Mouse (Mus musculus): Measurements from ENCODE around the gene Cd99l2. TPM values are rescaled to one million over a fixed set of nuclear protein-coding genes. Genes with fewer than 3 reads are reported as not detected.

Cd99l2 gene
- total RNA-seq, 2 experiments from 2014 or later: 46.4 to 53.5 TPM

DNA sequence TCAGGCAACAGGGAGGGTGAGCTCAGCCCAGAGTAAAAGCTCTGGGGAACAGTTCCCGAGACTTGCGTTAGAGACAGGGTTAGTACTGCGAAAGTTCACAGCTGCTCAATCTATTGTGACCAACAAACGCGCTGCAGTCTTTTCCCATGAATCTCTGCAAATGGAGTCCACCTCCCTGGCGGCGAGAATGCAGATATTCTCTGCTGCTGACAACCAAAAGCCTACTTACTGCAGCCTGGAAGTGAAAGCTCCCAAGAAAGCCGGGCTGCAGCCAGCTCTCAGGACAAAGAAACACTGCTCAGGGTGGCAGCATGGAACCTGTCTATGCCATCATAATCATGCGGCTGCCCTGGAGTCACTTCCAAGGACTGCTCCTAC is 619 bp upstream of the Cd99l2 start:
- peak; percentile 4 to 9 for DNase-seq (ENCODE audit: low spot score in 2 of 2)
- H3K27ac ChIP-seq: peak overlapping the region; percentile 90
- TF ChIP-seq CTCF (conservative IDR thresholded peaks at IDR 0.05): peak; percentile 52
- peak overlapping the region; percentile 64 for H3K4me3 ChIP-seq

DNA sequence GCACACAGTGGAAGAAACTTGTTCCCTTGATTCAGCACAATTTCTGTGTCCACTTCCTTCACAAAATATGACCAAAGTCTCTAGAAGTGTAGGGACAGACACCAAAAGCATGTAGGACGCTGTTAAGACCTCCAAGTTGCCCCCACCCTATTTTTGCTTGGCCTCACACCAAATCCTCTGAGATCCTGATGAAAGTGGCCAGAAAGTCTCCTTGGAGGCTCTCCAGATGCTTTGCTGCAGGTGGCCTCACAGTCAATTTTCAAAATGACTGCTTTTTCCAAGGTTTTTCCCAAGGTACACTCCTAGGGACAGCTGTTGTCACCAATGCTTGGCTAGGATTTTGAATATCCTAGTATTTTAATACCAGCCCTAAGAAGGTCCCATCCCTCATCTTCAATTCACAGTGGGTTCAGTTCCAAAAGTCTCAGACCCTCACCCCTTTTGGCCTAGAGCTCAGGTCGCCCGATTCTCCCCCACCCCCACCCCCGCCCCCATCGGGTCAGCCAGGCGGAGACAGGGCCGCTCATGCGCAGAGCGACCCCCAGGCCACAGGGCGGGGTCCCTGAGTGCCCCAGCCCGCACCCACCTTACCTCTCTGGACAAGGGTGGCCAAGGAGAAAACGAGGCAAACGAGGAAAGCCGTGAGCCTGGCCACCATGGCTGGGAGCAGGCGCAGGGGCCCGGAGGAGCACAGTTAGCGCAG is 567 bp downstream of the Cd99l2 start:
- H3K4me3 ChIP-seq: peak overlapping the region; percentile 64
- TF ChIP-seq CTCF (conservative IDR thresholded peaks at IDR 0.05): no peak
- no peak for DNase-seq (ENCODE audit: low spot score in 2 of 2)

DNA sequence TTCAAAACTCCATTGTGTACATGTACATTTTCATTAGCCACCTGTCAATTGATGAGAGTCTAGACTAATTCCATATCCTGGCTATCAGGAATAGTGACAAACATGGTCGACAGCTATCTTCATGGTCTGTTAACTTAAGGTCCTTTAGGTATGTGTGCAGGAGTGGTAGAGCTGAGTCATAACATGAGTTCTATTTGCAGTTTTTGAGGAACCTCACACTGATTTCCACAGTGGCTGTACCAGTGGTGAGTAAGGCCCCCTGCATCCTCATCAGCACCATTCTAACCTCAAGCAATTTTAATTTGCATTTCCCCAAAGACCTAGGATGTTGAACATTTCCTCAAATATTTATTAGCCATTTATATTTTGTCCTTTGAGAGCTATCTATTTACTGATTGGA is 3.3 kb downstream of the Cd99l2 start:
- DNase-seq (ENCODE audit: low spot score in 2 of 2): no peak
- TF ChIP-seq CTCF (conservative IDR thresholded peaks at IDR 0.05): no peak
- Histone ChIP-seq H3K4me3 (no peak overlapping the region), H3K27ac (no peak overlapping the region)

More for the DNA sequence above, 567 bp downstream of the Cd99l2 start:
- peak overlapping the region; percentile 90 for H3K27ac ChIP-seq

DNA sequence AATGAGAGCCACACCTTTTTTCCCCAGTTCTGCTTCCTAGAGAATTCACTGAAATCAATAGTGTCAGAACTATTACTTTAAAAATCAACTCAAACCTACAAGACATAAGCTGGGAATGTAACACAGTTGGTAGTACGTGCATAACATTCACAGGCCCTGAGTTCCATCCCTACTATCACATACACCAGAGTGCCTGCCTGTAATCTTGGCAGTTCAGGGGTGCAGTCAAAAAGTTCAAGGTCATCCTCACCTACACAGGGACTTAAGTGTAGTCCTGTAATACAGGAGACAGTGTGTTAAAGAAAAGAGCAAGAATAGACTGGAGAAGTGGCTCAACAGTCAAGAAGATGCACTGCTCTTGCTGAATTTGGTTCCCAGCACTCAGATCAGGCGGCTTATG is 10.4 kb downstream of the Cd99l2 start:
- no peak overlapping the region for H3K27ac ChIP-seq
- no peak for TF ChIP-seq CTCF (conservative IDR thresholded peaks at IDR 0.05)
- H3K4me3 ChIP-seq: no peak overlapping the region
- DNase-seq (ENCODE audit: low spot score in 2 of 2): no peak

DNA sequence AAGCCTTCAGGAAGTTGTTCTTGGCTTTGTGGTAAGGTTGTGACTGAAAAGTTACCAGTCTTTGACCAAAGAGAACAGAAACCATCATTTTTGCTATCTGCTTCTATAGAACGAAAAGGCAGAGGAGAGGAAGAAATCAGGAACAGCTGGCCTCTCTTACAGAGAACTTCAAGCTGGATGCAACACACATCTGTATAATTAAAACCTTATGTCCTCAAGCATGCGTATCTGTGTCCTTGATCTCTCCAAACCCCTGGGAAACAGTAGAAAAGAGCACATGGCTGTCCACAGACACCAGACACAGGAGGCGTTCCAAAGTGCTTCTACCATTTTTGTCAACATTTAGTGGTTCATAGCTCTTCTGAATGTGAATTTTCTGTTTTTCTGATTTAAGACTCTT is 16.7 kb downstream of the Cd99l2 start:
- no peak for TF ChIP-seq CTCF (conservative IDR thresholded peaks at IDR 0.05)
- no peak for DNase-seq (ENCODE audit: low spot score in 2 of 2)
- H3K27ac ChIP-seq: no peak overlapping the region

DNA sequence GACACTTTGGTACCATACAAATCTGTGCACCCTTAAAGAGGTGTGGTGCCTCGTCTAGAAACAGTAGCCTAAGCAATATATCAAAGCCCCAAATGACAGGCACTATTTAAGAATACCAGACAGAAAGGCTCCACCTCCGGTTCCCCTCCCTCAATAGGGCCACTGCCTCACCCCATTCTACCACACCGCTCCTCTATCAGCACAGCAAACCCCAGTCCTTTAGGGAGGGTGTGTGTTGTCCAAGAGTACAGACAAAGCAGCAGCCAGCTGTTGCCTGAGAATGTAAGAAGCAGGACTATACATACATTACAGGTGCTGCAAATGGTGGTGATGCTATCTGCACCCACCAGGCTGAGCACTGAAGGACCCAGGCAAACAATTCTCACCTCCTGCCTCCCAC is 17.2 kb downstream of the Cd99l2 start:
- no peak for TF ChIP-seq CTCF (conservative IDR thresholded peaks at IDR 0.05)
- DNase-seq (ENCODE audit: low spot score in 2 of 2): no peak
- H3K4me3 ChIP-seq: no peak overlapping the region
- H3K27ac ChIP-seq: no peak overlapping the region

More for the DNA sequence above, 16.7 kb downstream of the Cd99l2 start:
- no peak overlapping the region for H3K4me3 ChIP-seq

DNA sequence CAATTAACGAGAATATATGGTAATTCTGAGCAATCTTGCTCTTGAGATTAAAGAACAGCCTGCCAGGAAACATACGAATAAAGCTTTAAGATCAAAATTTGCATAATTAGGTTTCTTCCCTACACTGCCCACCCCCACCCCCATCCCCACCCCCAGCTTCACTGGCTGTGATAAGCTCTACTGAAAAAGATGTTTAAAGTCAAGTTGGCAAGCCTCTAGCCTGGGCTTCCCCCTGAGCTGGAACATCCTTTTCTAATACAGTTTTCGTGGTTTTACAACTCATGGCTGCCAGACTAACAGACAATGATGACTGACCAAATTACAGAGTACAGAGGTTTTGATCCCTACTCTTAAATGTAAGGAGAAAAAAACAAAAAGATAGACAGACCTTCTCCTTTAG is 17.6 kb downstream of the Cd99l2 start:
- DNase-seq (ENCODE audit: low spot score in 2 of 2): no peak
- TF ChIP-seq CTCF (conservative IDR thresholded peaks at IDR 0.05): no peak
- no peak overlapping the region for H3K27ac ChIP-seq
- no peak overlapping the region for H3K4me3 ChIP-seq

DNA sequence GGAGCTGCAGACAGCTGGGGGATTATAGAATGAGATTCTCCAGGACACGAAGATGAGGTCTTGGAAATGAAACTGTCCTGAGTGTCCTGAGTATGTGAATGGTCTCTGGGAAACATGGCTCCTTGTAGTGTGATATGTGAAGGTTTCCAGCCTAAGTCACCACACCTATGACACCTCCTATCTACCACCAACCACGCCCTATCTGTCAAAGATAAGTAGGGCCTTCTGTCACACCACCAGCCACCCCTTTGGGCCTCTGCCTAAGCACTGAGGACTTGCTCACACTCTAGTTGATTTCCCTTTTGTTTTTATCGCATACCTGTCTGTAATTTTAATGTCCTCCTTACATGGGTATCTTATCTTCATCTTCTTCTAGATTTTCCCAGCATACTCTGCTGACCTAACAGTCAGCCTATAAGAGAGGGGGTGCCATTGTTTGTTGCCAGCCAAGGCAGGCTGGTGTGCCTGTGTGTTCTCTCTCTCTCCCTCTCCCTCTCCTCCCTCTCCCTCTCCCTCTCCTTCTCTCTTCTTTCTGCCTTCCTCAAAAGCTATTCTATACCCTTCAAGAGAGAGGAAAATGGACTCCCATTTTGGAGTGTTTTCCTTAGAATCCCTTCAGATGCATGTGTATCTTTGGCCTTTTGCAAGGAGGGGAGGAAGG is 18.2 kb downstream of the Cd99l2 start:
- DNase-seq (ENCODE audit: low spot score in 2 of 2): no peak
- Histone ChIP-seq H3K27ac (no peak overlapping the region), H3K4me3 (no peak overlapping the region)
- no peak for TF ChIP-seq CTCF (conservative IDR thresholded peaks at IDR 0.05)

DNA sequence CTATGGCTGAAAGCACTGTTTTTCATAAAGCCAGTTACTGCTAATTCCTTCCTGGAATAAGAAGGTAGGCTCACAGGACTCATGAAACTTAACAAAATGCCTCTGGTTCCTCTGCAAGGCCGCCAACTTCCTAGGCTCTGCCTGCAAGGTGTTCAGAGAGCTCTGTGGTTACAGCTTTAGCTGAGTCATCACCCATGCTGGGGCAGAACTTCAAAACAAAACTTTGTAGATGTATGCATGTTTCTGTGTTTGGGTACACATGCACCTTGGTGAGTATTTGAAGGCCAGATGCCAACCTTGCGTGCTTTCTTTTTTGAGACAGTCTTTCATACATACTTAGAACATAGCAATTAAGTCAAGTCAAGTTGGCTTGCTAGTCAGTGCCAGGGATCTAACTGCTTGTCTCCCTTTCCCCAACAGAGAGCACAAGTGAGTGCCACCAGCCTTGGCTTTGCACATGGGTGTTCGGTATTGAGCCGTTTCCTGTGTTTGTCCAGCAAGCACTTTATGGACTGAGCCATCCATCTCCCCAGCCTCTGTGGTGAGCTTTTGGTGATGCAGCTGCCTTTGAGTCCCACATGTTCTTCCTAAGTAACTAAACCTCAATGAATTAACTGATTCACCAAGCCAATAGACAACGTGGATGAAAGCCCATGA is 23.9 kb downstream of the Cd99l2 start:
- Histone ChIP-seq H3K4me3 (no peak overlapping the region), H3K27ac (no peak overlapping the region)
- DNase-seq (ENCODE audit: low spot score in 2 of 2): no peak
- no peak for TF ChIP-seq CTCF (conservative IDR thresholded peaks at IDR 0.05)

DNA sequence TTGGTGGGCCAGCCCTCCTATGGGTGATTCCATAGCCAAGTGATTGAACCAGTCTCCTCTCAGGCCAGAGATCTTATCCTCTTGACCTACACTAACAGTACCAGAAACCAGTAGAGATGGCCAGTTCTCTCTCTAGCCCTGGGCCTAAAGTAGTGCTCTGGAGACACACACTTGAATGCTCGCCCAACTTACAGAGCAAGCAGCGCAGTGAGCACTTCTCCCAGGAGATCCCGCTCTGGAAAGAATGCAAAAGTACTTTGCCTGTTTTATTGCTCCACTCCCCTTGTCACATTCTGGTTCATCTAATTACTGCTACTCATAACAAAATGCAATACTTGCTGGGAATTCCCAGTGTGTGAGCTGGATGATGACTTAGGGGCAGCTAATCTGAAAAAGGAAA is 25.2 kb downstream of the Cd99l2 start:
- Histone ChIP-seq H3K4me3 (no peak overlapping the region), H3K27ac (no peak overlapping the region)
- no peak for TF ChIP-seq CTCF (conservative IDR thresholded peaks at IDR 0.05)
- DNase-seq (ENCODE audit: low spot score in 2 of 2): no peak

DNA sequence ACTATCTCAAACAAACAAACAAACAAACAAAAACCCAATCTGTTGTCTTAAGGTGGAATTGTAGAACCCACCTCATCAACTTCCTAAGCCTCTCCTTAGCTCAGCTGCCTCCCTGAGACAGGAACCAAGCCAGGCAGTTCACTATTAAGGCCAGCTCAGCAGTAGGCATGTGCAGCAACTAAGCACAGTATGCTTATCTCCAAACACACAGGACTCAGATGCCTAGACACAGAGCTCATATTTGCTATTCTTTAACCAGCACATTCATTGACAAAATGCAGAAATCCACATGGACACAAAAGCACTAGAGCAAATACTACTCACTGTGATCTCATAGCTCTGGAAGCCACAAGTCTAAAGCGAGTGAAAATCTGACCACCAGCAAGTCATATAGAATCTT is 27.2 kb downstream of the Cd99l2 start:
- TF ChIP-seq CTCF (conservative IDR thresholded peaks at IDR 0.05): no peak
- H3K4me3 ChIP-seq: no peak overlapping the region
- H3K27ac ChIP-seq: no peak overlapping the region
- DNase-seq (ENCODE audit: low spot score in 2 of 2): no peak

DNA sequence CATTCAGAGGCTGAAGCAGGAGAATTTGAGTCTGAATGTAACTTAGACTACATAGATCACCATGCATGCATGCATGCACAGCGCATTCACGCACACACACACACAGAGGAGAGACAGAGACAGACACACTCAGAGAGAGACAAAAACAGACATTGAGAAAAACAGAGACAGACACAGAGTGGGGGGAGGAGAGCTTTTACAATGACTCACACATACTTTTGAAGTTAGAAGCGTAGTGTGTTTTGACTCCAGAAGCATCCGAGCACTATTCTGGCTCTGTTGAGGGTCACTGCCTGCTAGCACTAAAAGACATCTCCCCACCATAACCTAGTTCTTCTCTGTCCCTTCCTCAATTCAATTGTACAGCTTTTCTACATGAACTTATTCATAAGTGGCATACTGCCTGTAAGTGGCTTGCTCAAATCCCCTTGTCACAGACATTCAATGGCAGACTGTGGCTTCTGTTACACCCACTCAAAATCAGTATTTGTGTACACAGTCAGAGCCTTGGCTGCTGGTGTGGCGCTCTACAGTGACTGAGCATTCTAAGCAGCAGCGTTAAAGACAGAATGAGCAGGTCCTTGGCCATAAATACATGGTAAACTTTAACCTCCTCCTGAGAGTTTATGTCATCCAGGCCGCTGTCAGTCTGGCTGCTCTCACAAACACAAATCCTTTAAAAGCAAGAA is 28.4 kb downstream of the Cd99l2 start:
- no peak overlapping the region for H3K27ac ChIP-seq
- no peak overlapping the region for H3K4me3 ChIP-seq
- DNase-seq (ENCODE audit: low spot score in 2 of 2): peak; percentile 4 to 13
- TF ChIP-seq CTCF (conservative IDR thresholded peaks at IDR 0.05): no peak

DNA sequence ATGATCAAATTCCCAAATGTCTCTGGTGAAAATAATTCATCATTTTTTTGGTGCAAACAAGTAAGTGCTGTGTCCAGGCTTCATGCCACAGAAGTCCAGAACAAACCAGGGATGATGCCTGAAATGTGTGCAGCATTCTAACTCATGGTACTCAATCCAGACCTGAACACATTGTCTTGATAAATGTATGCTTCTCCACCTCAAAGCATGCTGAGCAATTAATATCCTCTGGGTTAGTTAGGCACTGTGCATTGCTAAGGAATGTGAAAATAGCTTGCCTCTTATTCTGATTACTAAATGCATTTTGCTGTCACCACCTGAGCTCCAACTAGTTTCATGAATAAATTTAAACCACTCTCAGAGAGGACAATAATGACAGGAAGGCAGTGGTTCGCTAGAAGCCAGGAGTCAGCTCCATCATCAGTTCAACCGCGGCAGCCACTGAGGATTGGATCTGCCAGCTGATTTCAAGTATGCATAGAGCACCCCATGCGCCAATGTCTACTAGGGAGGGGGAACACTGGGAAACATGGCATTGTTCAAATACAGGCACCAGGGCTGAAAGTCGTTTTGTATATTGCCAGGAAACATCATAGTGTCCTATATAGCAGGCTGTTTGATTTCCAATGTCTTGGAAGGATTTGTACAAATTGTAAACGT is 36.4 kb downstream of the Cd99l2 start:
- Histone ChIP-seq H3K4me3 (no peak overlapping the region), H3K27ac (no peak overlapping the region)
- no peak for TF ChIP-seq CTCF (conservative IDR thresholded peaks at IDR 0.05)
- DNase-seq (ENCODE audit: low spot score in 2 of 2): no peak
